Mouse (Mus musculus) stomach, postnatal 0 days (tissue): ENCODE results near the gene Cryge. TPM values are rescaled to one million over a fixed set of nuclear protein-coding genes. Genes with fewer than 3 reads are reported as not detected.

ENCODE experiments used
- ATAC-seq: fragments of 200-750 bp; cut with Nextera tagmentation; 2 replicates; pipeline ENCODE4 v1.8.0; 2017; ENCODE audit not compliant: low FRiP score, low TSS enrichment
- DNase-seq: peaks from one replicate; pipeline ENCODE4 v3.0.0-alpha.2; 2016; ENCODE audit warnings: low spot score
- H3K27ac ChIP-seq: fragments of 300-500 bp; sonication (generic); replicated peaks from 2 replicates; pipeline ENCODE4 v1.5.1; 2014; ENCODE audit warnings: mild to moderate bottlenecking, control low read depth
- H3K27me3 ChIP-seq: fragments of 300-500 bp; sonication (generic); 2 replicates; pipeline ENCODE4 v1.6.1; 2014; ENCODE audit warnings: low read length; ENCODE audit not compliant: control insufficient read depth, insufficient read depth
- H3K36me3 ChIP-seq: fragments of 300-500 bp; sonication (generic); 2 replicates; pipeline ENCODE4 v1.6.1; 2014; ENCODE audit warnings: low read length, mixed read lengths; ENCODE audit not compliant: control insufficient read depth, insufficient read depth
- H3K4me1 ChIP-seq: fragments of 300-500 bp; sonication (generic); replicated peaks from 2 replicates; pipeline ENCODE4 v1.6.1; 2014; ENCODE audit warnings: antibody characterized with exemption; ENCODE audit not compliant: control insufficient read depth, insufficient read depth
- H3K4me2 ChIP-seq: fragments of 300-500 bp; sonication (generic); replicated peaks from 2 replicates; pipeline ENCODE4 v1.6.1; 2014; ENCODE audit warnings: low read depth, mild to moderate bottlenecking, control low read depth, moderate library complexity
- H3K4me3 ChIP-seq: fragments of 300-500 bp; sonication (generic); 2 replicates; pipeline ENCODE4 v1.5.1; 2014; ENCODE audit warnings: low read depth, low read length, control low read depth
- H3K9ac ChIP-seq: fragments of 300-500 bp; sonication (generic); 2 replicates; pipeline ENCODE4 v1.6.1; 2014; ENCODE audit warnings: mild to moderate bottlenecking, low read length, control low read depth, mixed read lengths
- H3K9me3 ChIP-seq: fragments of 300-500 bp; sonication (generic); 2 replicates; pipeline ENCODE4 v1.6.1; 2016; ENCODE audit warnings: low read length; ENCODE audit not compliant: control insufficient read depth
- CTCF ChIP-seq: IDR thresholded peaks from 2 replicates; pipeline ENCODE4 v1.5.1; 2016; ENCODE audit warnings: antibody characterized with exemption, low read depth, mild to moderate bottlenecking, moderate library complexity
- EP300 ChIP-seq: optimal IDR thresholded peaks from 2 replicates; pipeline ENCODE3; 2016; ENCODE audit warnings: antibody characterized with exemption
- WGBS: fragments of 180-500 bp; shearing (Covaris S2); extraction: QIAGEN DNeasy Blood & Tissue Kit; methylation state at CpG from one replicate; pipeline ENCODE4 v1.1.7; 2014; 5-methylcytosine and 5-hydroxymethylcytosine counted together
- polyA plus RNA-seq: library from polyadenylated mRNA; unstranded; fragments of >200 nt; fragmentation: Nextera tagmentation; extraction: Ambion mirVana; gene quantifications from 2 replicates; pipeline ENCODE4 v1.2.1, GENCODE M21; 2015

Gene Cryge
- polyA plus RNA-seq, 1 experiment from 2014 or later, result not detected

DNA sequence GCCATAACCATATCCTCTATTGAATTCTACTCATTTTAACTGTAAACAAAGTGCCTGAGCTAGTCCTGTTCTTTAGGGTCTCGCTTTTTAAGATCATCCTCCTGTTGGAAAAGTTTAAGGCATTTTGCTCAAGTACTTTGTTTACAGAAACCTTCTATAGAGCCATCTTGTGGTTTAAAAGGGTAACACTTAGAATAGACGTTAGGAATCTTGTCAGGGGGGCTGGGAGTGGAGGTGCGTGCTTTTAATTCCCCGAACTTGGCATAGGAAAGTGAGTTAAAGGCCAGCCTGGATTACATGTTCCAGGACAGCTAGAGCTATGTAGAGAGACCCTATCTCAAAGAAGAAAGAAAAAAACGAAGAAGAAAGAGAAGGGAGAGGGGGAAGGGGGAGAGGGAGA, 24.7 kb upstream of the Cryge start:
- DNase-seq (no peak), ATAC-seq (no peak)
- H3K9me3 ChIP-seq, result no peaks in the 10 kb centered on the region
- no peak overlapping the region for H3K4me3 ChIP-seq
- peak; percentile 64 for TF ChIP-seq CTCF
- TF ChIP-seq EP300, result no peak
- H3K4me2 ChIP-seq, result no peak overlapping the region
- WGBS, result 11% methylated on average over 5 of the region's 5 CpGs
- H3K9ac ChIP-seq, result no peak overlapping the region
- H3K27ac ChIP-seq, result no peak overlapping the region
- H3K27me3 ChIP-seq, result no peaks in the 10 kb centered on the region
- H3K36me3 ChIP-seq, result no peaks in the 10 kb centered on the region
- no peaks in the 10 kb centered on the region for H3K4me1 ChIP-seq

- Histone ChIP-seq H3K4me1 (no peaks in the 10 kb centered on the region), H3K27ac (no peak within 1 kb of the TSS), H3K27me3 (no peaks in the 10 kb centered on the region), H3K4me3 (no peak within 1 kb of the TSS), H3K36me3 (no peaks in the 10 kb centered on the region), H3K4me2 (no peak within 1 kb of the TSS), H3K9ac (no peak within 1 kb of the TSS), H3K9me3 (no peaks in the 10 kb centered on the region)
- DNase-seq, result no peak
- WGBS, result 69% methylated on average over 6 of the region's 6 CpGs
- TF ChIP-seq CTCF, result no peak
- TF ChIP-seq EP300, result no peak
- ATAC-seq, result no peak
Observed at GRCm38 (mm10) chr1:65073589-65073988, 22.6 kb upstream of the Cryge start, which contains the start of gene Crygc. TSS of gene Crygc (minus strand) at chr1:65073689.

- Histone ChIP-seq H3K36me3 (no peaks in the 10 kb centered on the region), H3K27ac (no peak overlapping the region), H3K4me3 (no peak overlapping the region), H3K4me1 (no peaks in the 10 kb centered on the region), H3K27me3 (no peaks in the 10 kb centered on the region), H3K4me2 (no peak overlapping the region), H3K9me3 (no peaks in the 10 kb centered on the region), H3K9ac (no peak overlapping the region)
- TF ChIP-seq EP300, result no peak
- no peak for TF ChIP-seq CTCF
- ATAC-seq, result no peak
- DNase-seq, result no peak
Observed at GRCm38 (mm10) chr1:65067842-65068241, 16.9 kb upstream of the Cryge start.

DNA sequence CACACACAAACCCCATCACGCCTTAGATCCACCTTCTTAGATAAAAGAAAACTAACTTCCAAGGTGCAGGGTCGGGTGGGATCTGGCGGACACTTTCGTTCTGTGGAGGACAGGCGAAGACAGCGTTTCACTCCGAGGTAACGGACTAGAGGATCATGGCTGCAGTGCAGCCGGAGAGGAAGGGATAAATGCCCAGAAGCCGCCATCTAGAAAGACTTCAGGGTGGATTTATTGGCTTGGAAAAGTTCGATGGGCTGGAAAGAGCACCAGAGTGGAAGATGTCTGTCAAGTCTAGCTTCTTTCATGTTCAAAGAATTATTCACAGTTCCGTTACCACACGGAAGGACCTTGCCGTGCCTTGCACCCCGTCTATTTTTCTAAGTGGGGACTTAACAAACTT, 13.3 kb upstream of the Cryge start:
- no peak for DNase-seq
- Histone ChIP-seq H3K9me3 (no peaks in the 10 kb centered on the region), H3K27me3 (no peaks in the 10 kb centered on the region), H3K27ac (no peak overlapping the region), H3K9ac (no peak overlapping the region), H3K4me2 (no peak overlapping the region), H3K4me3 (no peak overlapping the region), H3K36me3 (no peaks in the 10 kb centered on the region), H3K4me1 (no peaks in the 10 kb centered on the region)
- TF ChIP-seq EP300 (no peak), CTCF (no peak)
- WGBS, result 79% methylated on average over 15 of the region's 15 CpGs
- no peak for ATAC-seq

GRCm38 (mm10) chr1:65063352-65063751, 12.4 kb upstream of the Cryge start, which contains the start of gene Crygd:
TSS of gene Crygd (minus strand) at chr1:65063452.
- Histone ChIP-seq H3K36me3 (no peaks in the 10 kb centered on the region), H3K4me3 (no peak within 1 kb of the TSS), H3K4me1 (no peaks in the 10 kb centered on the region), H3K27ac (no peak within 1 kb of the TSS), H3K27me3 (no peaks in the 10 kb centered on the region), H3K9me3 (no peaks in the 10 kb centered on the region), H3K9ac (no peak within 1 kb of the TSS), H3K4me2 (no peak within 1 kb of the TSS)
- 88% methylated on average over 8 of the region's 8 CpGs for WGBS
- TF ChIP-seq EP300 (no peak), CTCF (no peak)
- DNase-seq (no peak), ATAC-seq (no peak)

- 34% methylated on average over 2 of the region's 2 CpGs for WGBS
- no peak for DNase-seq
- Histone ChIP-seq H3K27me3 (no peaks in the 10 kb centered on the region), H3K36me3 (no peaks in the 10 kb centered on the region), H3K4me2 (no peak overlapping the region), H3K27ac (no peak overlapping the region), H3K9me3 (no peaks in the 10 kb centered on the region), H3K4me1 (no peaks in the 10 kb centered on the region), H3K4me3 (no peak overlapping the region), H3K9ac (no peak overlapping the region)
- TF ChIP-seq CTCF (no peak), EP300 (no peak)
- no peak for ATAC-seq
Observed at GRCm38 (mm10) chr1:65052140-65052539, 1.2 kb upstream of the Cryge start.
